Mouse (Mus musculus): ENCODE results near the gene Sv2a.

Gene Sv2a

GRCm38 (mm10) chr3:96180727-96181477, at the start of gene Sv2a:
Sv2a (plus strand) TSS chr3:96181151.
- DNase-seq (ENCODE audit: low spot score in 2 of 2): peak in 1 of 2 experiments; percentile 72

GRCm38 (mm10) chr3:96132478-96132877, 48.5 kb upstream of the Sv2a start:
- no peak for DNase-seq (ENCODE audit: low spot score in 2 of 2)

- DNase-seq (ENCODE audit: low spot score in 2 of 2): no peak
These were observed 47.5 kb upstream of the Sv2a start for GRCm38 (mm10) chr3:96133327-96133905.

GRCm38 (mm10) chr3:96135011-96135410, 45.9 kb upstream of the Sv2a start:
- no peak for DNase-seq (ENCODE audit: low spot score in 2 of 2)

GRCm38 (mm10) chr3:96147950-96148349, 33.0 kb upstream of the Sv2a start:
- DNase-seq (ENCODE audit: low spot score in 2 of 2): peak in 1 of 2 experiments; percentile 82

GRCm38 (mm10) chr3:96151836-96152235, 29.1 kb upstream of the Sv2a start:
- no peak for DNase-seq (ENCODE audit: low spot score in 2 of 2)

GRCm38 (mm10) chr3:96152611-96153010, 28.3 kb upstream of the Sv2a start:
- peak in 1 of 2 experiments; percentile 49 for DNase-seq (ENCODE audit: low spot score in 2 of 2)

- DNase-seq (ENCODE audit: low spot score in 2 of 2): no peak
These were observed 25.4 kb upstream of the Sv2a start for GRCm38 (mm10) chr3:96155501-96155900.

GRCm38 (mm10) chr3:96159820-96160219, 21.1 kb upstream of the Sv2a start:
- DNase-seq (ENCODE audit: low spot score in 2 of 2): no peak

- DNase-seq (ENCODE audit: low spot score in 2 of 2): peak; percentile 68 to 73
These were observed 20.6 kb upstream of the Sv2a start for GRCm38 (mm10) chr3:96160222-96160802.

- peak in 1 of 2 experiments; percentile 64 for DNase-seq (ENCODE audit: low spot score in 2 of 2)
These were observed 20.0 kb upstream of the Sv2a start for GRCm38 (mm10) chr3:96160803-96161516.

GRCm38 (mm10) chr3:96161869-96162840, 18.8 kb upstream of the Sv2a start, which contains the start of gene Mtmr11:
Mtmr11 (plus strand) TSS chr3:96162004.
- no peak for DNase-seq (ENCODE audit: low spot score in 2 of 2)

GRCm38 (mm10) chr3:96163040-96163439, 17.9 kb upstream of the Sv2a start:
- no peak for DNase-seq (ENCODE audit: low spot score in 2 of 2)

GRCm38 (mm10) chr3:96168466-96169158, 12.3 kb upstream of the Sv2a start:
- DNase-seq (ENCODE audit: low spot score in 2 of 2): no peak

GRCm38 (mm10) chr3:96170276-96170675, 10.7 kb upstream of the Sv2a start:
- DNase-seq (ENCODE audit: low spot score in 2 of 2): no peak

GRCm38 (mm10) chr3:96170976-96171545, 9.9 kb upstream of the Sv2a start:
- DNase-seq (ENCODE audit: low spot score in 2 of 2): no peak

GRCm38 (mm10) chr3:96171583-96172196, 9.3 kb upstream of the Sv2a start:
- peak in 1 of 2 experiments; percentile 46 for DNase-seq (ENCODE audit: low spot score in 2 of 2)

- peak; percentile 70 to 85 for DNase-seq (ENCODE audit: low spot score in 2 of 2)
These were observed 8.5 kb upstream of the Sv2a start, which contains the start of gene Sf3b4 for GRCm38 (mm10) chr3:96172197-96173178. Sf3b4 (plus strand) TSS chr3:96172332.
